Mouse (Mus musculus): ENCODE results near the gene Ndufb8. TPM values are rescaled to one million over a fixed set of nuclear protein-coding genes. Genes with fewer than 3 reads are reported as not detected.

The Ndufb8 gene
- polyA plus RNA-seq, 1 experiment from 2014 or later, result 644 TPM

GRCm38 (mm10) chr19:44519152-44519551 is 36.1 kb downstream of the Ndufb8 start:
- Histone ChIP-seq H3K36me3 (no peaks in the 10 kb centered on the region), H3K27me3 (ENCODE audit: insufficient read depth, poor library complexity, severe bottlenecking) (peaks cover 98% of the 10 kb centered on the region), H3K4me1 (replicated peaks) (peaks cover 41% of the 10 kb centered on the region), H3K9me3 (no peaks in the 10 kb centered on the region), H3K27ac (no peak overlapping the region), H3K4me3 (no peak overlapping the region)
- DNase-seq (ENCODE audit: low spot score), result peak; percentile 31
- WGBS, result 24% methylated on average over 7 of the region's 7 CpGs

DNA sequence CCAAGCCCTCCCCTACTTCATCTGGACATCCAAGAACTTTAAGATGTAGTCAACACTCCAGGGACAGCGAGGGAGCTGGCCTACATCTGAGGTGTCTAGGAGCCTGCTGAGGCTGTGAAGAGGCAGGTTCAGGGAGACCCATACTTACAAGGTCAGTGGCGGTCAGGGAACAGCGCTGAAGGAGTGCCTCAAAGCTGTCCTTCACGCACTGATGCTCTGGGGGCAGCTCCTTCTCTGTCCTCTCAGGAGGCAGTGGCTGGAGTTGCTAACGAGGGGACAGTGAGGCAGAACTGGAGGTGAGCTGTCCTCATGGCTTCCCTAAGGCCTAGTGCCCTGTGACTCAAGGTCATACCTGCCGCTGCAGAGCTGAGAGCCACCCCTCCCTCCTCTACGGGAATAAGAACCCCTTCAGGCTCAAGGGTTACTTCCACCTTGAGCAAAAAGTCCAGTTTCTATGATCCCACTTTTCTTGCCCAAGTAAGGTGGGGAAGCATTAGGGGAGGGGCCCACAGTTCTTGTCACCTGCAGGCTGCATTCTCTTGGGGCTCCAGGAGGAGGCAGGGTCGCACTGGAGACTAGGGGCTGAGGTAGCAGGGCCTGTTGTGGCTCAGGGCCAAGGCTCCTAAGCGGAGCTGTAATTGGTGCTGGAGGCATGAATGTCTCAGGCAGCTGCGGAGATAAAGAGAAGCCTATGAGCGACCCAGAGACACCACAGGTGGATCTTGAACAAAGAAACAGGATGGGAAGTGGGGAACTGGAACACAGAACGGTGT is 37.1 kb downstream of the Ndufb8 start:
- no peaks in the 10 kb centered on the region for H3K36me3 ChIP-seq
- H3K4me1 ChIP-seq (replicated peaks), result peaks cover 51% of the 10 kb centered on the region
- peaks cover 98% of the 10 kb centered on the region for H3K27me3 ChIP-seq (ENCODE audit: insufficient read depth, poor library complexity, severe bottlenecking)
- WGBS, result 45% methylated on average over 12 of the region's 12 CpGs
- H3K27ac ChIP-seq, result no peak overlapping the region
- H3K9me3 ChIP-seq, result no peaks in the 10 kb centered on the region
- H3K4me3 ChIP-seq, result no peak overlapping the region
- DNase-seq (ENCODE audit: low spot score), result peak; percentile 24

- Histone ChIP-seq H3K27me3 (ENCODE audit: insufficient read depth, poor library complexity, severe bottlenecking) (peaks cover 100% of the 10 kb centered on the region), H3K4me1 (replicated peaks) (peaks cover 74% of the 10 kb centered on the region), H3K9me3 (no peaks in the 10 kb centered on the region), H3K36me3 (no peaks in the 10 kb centered on the region), H3K27ac (peak overlapping the region; percentile 62), H3K4me3 (no peak overlapping the region)
- DNase-seq (ENCODE audit: low spot score), result no peak
- WGBS, result 27% methylated on average over 6 of the region's 6 CpGs
Measured at GRCm38 (mm10) chr19:44515769-44516168, 39.5 kb downstream of the Ndufb8 start.

GRCm38 (mm10) chr19:44514521-44515451 is 40.5 kb downstream of the Ndufb8 start:
- H3K27ac ChIP-seq, result peak overlapping the region; percentile 62
- WGBS, result 3% methylated on average over 14 of the region's 14 CpGs
- peaks cover 100% of the 10 kb centered on the region for H3K27me3 ChIP-seq (ENCODE audit: insufficient read depth, poor library complexity, severe bottlenecking)
- peak; percentile 64 for DNase-seq (ENCODE audit: low spot score)
- peaks cover 84% of the 10 kb centered on the region for H3K4me1 ChIP-seq (replicated peaks)
- peak overlapping the region; percentile 12 for H3K4me3 ChIP-seq
- no peaks in the 10 kb centered on the region for H3K36me3 ChIP-seq
- H3K9me3 ChIP-seq, result no peaks in the 10 kb centered on the region

DNA sequence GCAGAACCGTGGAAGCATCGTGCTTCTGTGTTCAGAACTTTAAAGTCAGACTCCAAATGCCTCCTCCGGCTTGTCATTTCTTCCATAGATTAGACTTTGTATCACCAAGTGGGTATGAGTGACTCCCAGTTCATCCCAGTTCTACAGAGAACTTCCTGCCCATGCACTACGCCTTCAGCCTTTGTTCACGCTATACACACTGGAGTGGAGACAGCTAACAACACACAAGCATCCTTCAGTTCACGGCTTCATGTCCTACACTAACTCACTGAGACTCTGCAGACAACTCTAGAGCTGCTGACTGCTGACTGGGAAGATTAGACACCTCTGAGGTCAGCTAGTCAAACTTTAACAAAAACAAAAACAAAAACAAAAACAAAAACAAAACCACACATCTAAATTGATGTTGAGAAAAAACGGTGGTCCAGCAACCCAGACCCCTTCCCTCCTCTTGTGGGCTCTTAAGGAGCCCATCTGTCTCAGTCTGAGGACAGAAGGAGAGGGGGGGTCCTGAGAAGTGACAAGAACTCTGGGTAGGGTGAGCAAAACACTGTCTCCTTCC is 41.2 kb downstream of the Ndufb8 start:
- Histone ChIP-seq H3K36me3 (no peaks in the 10 kb centered on the region), H3K27ac (peak overlapping the region; percentile 19; the same call in 1 of the 2 replicates), H3K9me3 (no peaks in the 10 kb centered on the region), H3K4me3 (peak overlapping the region; percentile 12), H3K27me3 (ENCODE audit: insufficient read depth, poor library complexity, severe bottlenecking) (peaks cover 100% of the 10 kb centered on the region), H3K4me1 (replicated peaks) (peaks cover 85% of the 10 kb centered on the region)
- 14% methylated on average over 7 of the region's 7 CpGs for WGBS
- DNase-seq (ENCODE audit: low spot score), result no peak

- H3K4me1 ChIP-seq (replicated peaks), result peaks cover 79% of the 10 kb centered on the region
- H3K27me3 ChIP-seq (ENCODE audit: insufficient read depth, poor library complexity, severe bottlenecking), result peaks cover 100% of the 10 kb centered on the region
- no peaks in the 10 kb centered on the region for H3K36me3 ChIP-seq
- H3K4me3 ChIP-seq, result no peak overlapping the region
- 8% methylated on average over 11 of the region's 11 CpGs for WGBS
- peak; percentile 36 for DNase-seq (ENCODE audit: low spot score)
- H3K27ac ChIP-seq, result 0 out of 2 replicates have a peak overlapping the region, but pooled peaks have one; percentile 6
- no peaks in the 10 kb centered on the region for H3K9me3 ChIP-seq
Measured at GRCm38 (mm10) chr19:44513054-44513833, 42.0 kb downstream of the Ndufb8 start.

- Histone ChIP-seq H3K27ac (no peak overlapping the region), H3K4me3 (no peak overlapping the region), H3K27me3 (ENCODE audit: insufficient read depth, poor library complexity, severe bottlenecking) (peaks cover 100% of the 10 kb centered on the region), H3K4me1 (replicated peaks) (peaks cover 75% of the 10 kb centered on the region), H3K36me3 (no peaks in the 10 kb centered on the region), H3K9me3 (no peaks in the 10 kb centered on the region)
- WGBS, result 17% methylated on average over 5 of the region's 5 CpGs
- no peak for DNase-seq (ENCODE audit: low spot score)
Measured at GRCm38 (mm10) chr19:44512601-44513000, 42.6 kb downstream of the Ndufb8 start.

GRCm38 (mm10) chr19:44511451-44512231 is 43.6 kb downstream of the Ndufb8 start:
- Histone ChIP-seq H3K27ac (peak overlapping the region; percentile 53), H3K4me1 (replicated peaks) (peaks cover 68% of the 10 kb centered on the region)
- under 1% methylated on average over 66 of the region's 66 CpGs for WGBS

GRCm38 (mm10) chr19:44510534-44511175 is 44.6 kb downstream of the Ndufb8 start:
- 4% methylated on average over 12 of the region's 12 CpGs for WGBS
- Histone ChIP-seq H3K27me3 (ENCODE audit: insufficient read depth, poor library complexity, severe bottlenecking) (peaks cover 100% of the 10 kb centered on the region), H3K4me1 (replicated peaks) (peaks cover 63% of the 10 kb centered on the region), H3K4me3 (peak overlapping the region; percentile 55), H3K27ac (no peak overlapping the region), H3K9me3 (no peaks in the 10 kb centered on the region), H3K36me3 (no peaks in the 10 kb centered on the region)
- DNase-seq (ENCODE audit: low spot score), result peak; percentile 13

More at GRCm38 (mm10) chr19:44511451-44512231, 43.6 kb downstream of the Ndufb8 start:
- Histone ChIP-seq H3K4me3 (peak overlapping the region; percentile 55), H3K9me3 (no peaks in the 10 kb centered on the region), H3K36me3 (no peaks in the 10 kb centered on the region), H3K27me3 (ENCODE audit: insufficient read depth, poor library complexity, severe bottlenecking) (peaks cover 100% of the 10 kb centered on the region)
- peak; percentile 73 for DNase-seq (ENCODE audit: low spot score)

DNA sequence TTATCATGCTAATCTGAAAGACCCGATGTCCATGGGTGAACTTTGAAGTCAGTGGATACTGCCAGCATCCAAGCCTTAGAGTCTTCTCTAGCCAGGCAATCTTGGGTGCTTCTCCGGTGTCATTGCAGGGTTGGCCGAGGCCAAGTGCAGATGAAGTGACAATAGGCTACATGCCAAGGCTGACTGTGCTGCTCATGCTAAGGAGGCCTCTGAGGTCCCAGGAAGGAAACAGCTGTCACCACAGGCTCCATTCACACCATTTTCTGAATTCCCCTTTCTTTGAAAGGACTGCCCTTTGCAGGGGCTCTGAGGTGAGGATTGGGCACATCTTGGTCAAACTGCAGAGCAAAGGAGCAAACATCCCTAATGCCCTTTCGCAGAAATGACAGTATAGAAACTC is 52.5 kb downstream of the Ndufb8 start:
- no peak overlapping the region for H3K4me3 ChIP-seq
- DNase-seq (ENCODE audit: low spot score), result no peak
- H3K27me3 ChIP-seq (ENCODE audit: insufficient read depth, poor library complexity, severe bottlenecking), result peaks cover 100% of the 10 kb centered on the region
- no peaks in the 10 kb centered on the region for H3K36me3 ChIP-seq
- H3K4me1 ChIP-seq (replicated peaks), result peaks cover 7% of the 10 kb centered on the region; the same call in 1 of the 2 replicates
- H3K27ac ChIP-seq, result no peak overlapping the region
- WGBS, result 81% methylated on average over 4 of the region's 4 CpGs
- H3K9me3 ChIP-seq, result no peaks in the 10 kb centered on the region

GRCm38 (mm10) chr19:44501925-44502324 is 53.3 kb downstream of the Ndufb8 start:
- 85% methylated on average over 6 of the region's 6 CpGs for WGBS
- peaks cover 12% of the 10 kb centered on the region; the same call in 1 of the 2 replicates for H3K4me1 ChIP-seq (replicated peaks)

More at GRCm38 (mm10) chr19:44501925-44502324, 53.3 kb downstream of the Ndufb8 start:
- no peaks in the 10 kb centered on the region for H3K36me3 ChIP-seq
- peaks cover 100% of the 10 kb centered on the region for H3K27me3 ChIP-seq (ENCODE audit: insufficient read depth, poor library complexity, severe bottlenecking)
- DNase-seq (ENCODE audit: low spot score), result no peak
- H3K27ac ChIP-seq, result no peak overlapping the region
- H3K4me3 ChIP-seq, result no peak overlapping the region
- H3K9me3 ChIP-seq, result no peaks in the 10 kb centered on the region
